Mouse (Mus musculus) limb, embryonic 11.5 days (tissue): Measurements from ENCODE around the gene Acot1. TPM values are rescaled to one million over a fixed set of nuclear protein-coding genes. Genes with fewer than 3 reads are reported as not detected.
"Not testable (repeated sequence)": the region's sequence is repeated elsewhere in the genome, so short reads cannot be mapped to it uniquely, and the experiment has no call there.

Experiments used
- ATAC-seq: fragments of 200-750 bp; cut with Nextera tagmentation; 2 replicates; pipeline ENCODE4 v1.8.0; 2017; ENCODE audit warnings: low read depth; ENCODE audit not compliant: insufficient number of reproducible peaks, low FRiP score, low TSS enrichment
- DNase-seq: peaks from one replicate; pipeline ENCODE4 v3.0.0-alpha.2; 2015; ENCODE audit warnings: low spot score
- H3K27ac ChIP-seq: fragments of 300-500 bp; sonication (generic); replicated peaks from 2 replicates; pipeline ENCODE4 v1.5.1; 2014; ENCODE audit warnings: low read depth, mild to moderate bottlenecking, low read length
- H3K27me3 ChIP-seq: fragments of 300-500 bp; sonication (generic); 2 replicates; pipeline ENCODE4 v1.6.1; 2014; ENCODE audit warnings: mild to moderate bottlenecking, low read length, mixed read lengths; ENCODE audit not compliant: control insufficient read depth, insufficient read depth
- H3K36me3 ChIP-seq: fragments of 300-500 bp; sonication (generic); 2 replicates; pipeline ENCODE4 v1.6.1; 2014; ENCODE audit warnings: mild to moderate bottlenecking, low read length, moderate library complexity, mixed read lengths; ENCODE audit not compliant: control insufficient read depth, insufficient read depth
- H3K4me1 ChIP-seq: fragments of 300-500 bp; sonication (generic); 2 replicates; pipeline ENCODE4 v1.6.1; 2014; ENCODE audit warnings: low read length, mixed read lengths; ENCODE audit not compliant: control insufficient read depth, insufficient read depth
- H3K4me2 ChIP-seq: fragments of 300-500 bp; sonication (generic); 2 replicates; pipeline ENCODE4 v1.6.1; 2014; ENCODE audit warnings: low read depth, mild to moderate bottlenecking, moderate library complexity; ENCODE audit not compliant: severe bottlenecking
- H3K4me3 ChIP-seq: fragments of 300-500 bp; sonication (generic); 2 replicates; pipeline ENCODE4 v1.5.1; 2014; ENCODE audit warnings: low read depth, low read length
- H3K9ac ChIP-seq: fragments of 300-500 bp; sonication (generic); 2 replicates; pipeline ENCODE4 v1.6.1; 2014; ENCODE audit warnings: mild to moderate bottlenecking, low read length
- H3K9me3 ChIP-seq: fragments of 300-500 bp; sonication (generic); 2 replicates; pipeline ENCODE4 v1.6.1; 2016; ENCODE audit warnings: low read length; ENCODE audit not compliant: control insufficient read depth
- WGBS: fragments of 180-500 bp; shearing (Covaris S2); extraction: QIAGEN DNeasy Blood & Tissue Kit; methylation state at CpG from one replicate; pipeline ENCODE4 v1.1.7; 2014; 5-methylcytosine and 5-hydroxymethylcytosine counted together
- polyA plus RNA-seq: library from polyadenylated mRNA; unstranded; fragments of >200 nt; fragmentation: Nextera tagmentation; extraction: Ambion mirVana; gene quantifications from 2 replicates; pipeline ENCODE4 v1.2.1, GENCODE M21; 2014

Acot1 gene
- polyA plus RNA-seq, 1 experiment from 2014 or later, result 38.6 TPM

DNA sequence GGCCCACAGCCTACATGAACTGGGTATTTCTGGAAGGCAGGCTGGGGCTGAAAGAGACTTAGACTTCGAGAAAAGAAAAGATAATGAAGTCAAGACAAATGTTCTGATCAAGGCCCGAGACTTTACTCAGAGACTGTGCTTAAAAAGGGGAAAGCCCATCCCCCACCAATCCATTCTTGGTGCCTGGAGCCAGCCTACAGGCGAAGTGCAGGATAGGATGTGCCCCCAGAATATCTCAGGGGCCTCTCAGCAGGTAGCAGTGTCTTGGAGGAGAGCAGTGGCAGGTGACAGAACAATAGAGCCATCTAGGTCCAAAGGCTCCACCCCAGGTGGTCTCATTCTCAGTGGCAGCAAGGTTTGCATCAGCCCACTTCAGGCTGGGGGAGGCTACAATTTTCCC is 19.0 kb downstream of the Acot1 start:
- not testable (repeated sequence) for H3K9ac ChIP-seq, H3K4me3 ChIP-seq, H3K27ac ChIP-seq, H3K4me2 ChIP-seq, H3K36me3 ChIP-seq, DNase-seq, H3K27me3 ChIP-seq, H3K9me3 ChIP-seq, ATAC-seq, H3K4me1 ChIP-seq
- 72% methylated on average over 3 of the region's 3 CpGs for WGBS

DNA sequence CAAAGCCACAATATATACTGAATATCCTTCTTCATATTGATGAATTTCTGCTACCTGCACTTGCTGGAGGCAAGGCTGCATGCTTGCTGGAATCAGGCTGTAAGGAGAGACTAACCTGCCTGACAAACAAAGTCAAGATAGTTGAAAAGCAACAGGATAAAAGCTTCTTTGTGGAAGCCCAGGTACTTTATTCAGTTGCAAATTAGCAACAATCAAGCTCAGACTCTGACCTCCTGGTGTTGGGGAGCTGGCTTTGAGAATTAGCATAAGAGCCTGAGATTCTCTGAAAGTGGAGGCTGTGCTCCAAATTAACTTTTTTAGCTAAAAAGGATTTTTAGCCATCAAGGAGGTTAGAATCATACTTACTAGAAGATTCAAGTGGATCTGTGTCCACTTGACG is 19.8 kb downstream of the Acot1 start:
- H3K36me3 ChIP-seq, H3K4me3 ChIP-seq, DNase-seq, H3K27me3 ChIP-seq, H3K4me1 ChIP-seq, H3K27ac ChIP-seq, ATAC-seq, H3K4me2 ChIP-seq, H3K9ac ChIP-seq, H3K9me3 ChIP-seq: not testable (repeated sequence)
- WGBS, result 92% methylated on average over 1 of the region's 1 CpGs

DNA sequence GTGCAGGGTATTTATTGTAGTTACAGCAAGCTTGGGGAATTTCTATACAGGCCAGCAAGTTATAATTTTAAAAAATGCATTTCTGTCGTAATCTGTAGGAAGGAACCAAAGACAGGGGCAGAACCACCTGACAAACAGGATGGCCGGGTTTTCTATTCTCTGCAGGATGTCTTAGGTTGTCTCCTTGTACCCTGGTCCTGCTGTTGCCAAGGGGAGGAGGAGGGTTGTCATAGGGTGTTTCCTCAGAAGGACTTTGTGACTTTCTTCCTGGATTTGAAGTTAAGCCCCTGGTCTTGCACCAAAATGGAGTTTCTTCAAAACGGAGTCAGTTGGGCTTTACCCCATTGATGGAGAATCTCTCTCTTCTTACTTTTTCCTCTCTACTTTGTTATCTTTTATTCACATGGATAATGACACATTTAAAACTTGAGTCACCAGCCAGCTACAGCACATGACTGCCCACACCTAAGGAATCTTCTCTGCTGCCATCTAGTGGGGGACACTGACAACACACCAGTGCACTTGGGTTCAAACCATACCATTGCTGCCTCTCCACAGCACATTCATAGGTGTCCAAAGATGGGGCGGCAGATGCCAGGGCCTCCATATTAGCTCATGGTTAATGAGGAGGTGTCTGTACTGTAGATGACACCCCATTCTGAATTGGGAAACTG is 21.5 kb downstream of the Acot1 start:
- no peak overlapping the region for H3K9ac ChIP-seq
- no peaks in the 10 kb centered on the region for H3K36me3 ChIP-seq
- DNase-seq (peak; percentile 81), ATAC-seq (peak; percentile 39; the same call in 1 of the 2 replicates)
- 72% methylated on average over 4 of the region's 4 CpGs for WGBS
- H3K4me3 ChIP-seq, result no peak overlapping the region
- H3K9me3 ChIP-seq, result no peaks in the 10 kb centered on the region
- no peaks in the 10 kb centered on the region for H3K4me1 ChIP-seq
- no peak overlapping the region for H3K27ac ChIP-seq
- H3K27me3 ChIP-seq, result no peaks in the 10 kb centered on the region
- H3K4me2 ChIP-seq, result no peak overlapping the region

- H3K27me3 ChIP-seq, result no peaks in the 10 kb centered on the region
Observed at GRCm38 (mm10) chr12:84032854-84033253, 23.6 kb downstream of the Acot1 start.

DNA sequence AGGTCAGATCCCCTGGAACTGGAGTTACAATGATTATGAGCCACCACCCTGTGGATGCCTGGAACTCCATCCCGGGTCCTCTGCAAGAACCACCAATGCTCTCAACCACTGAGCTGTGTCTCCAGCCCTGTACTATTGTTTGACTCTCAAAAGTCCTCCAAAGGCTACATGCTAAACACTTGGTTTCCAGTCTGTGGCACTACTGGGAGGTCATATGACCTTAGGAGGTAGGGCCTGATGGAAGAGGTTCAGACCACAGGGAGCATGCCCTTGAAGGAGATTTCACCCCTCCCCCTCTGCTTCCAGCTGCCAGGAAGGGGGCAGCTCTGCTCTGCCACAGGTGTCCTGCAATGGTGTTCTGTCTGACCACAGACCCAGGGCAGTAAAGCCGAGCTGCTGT is 24.0 kb downstream of the Acot1 start:
- not testable (repeated sequence) for H3K9me3 ChIP-seq, H3K4me1 ChIP-seq, H3K4me3 ChIP-seq, H3K4me2 ChIP-seq, H3K27ac ChIP-seq, H3K36me3 ChIP-seq, H3K27me3 ChIP-seq, DNase-seq, H3K9ac ChIP-seq, ATAC-seq
- 79% methylated on average over 2 of the region's 2 CpGs for WGBS

More at GRCm38 (mm10) chr12:84032854-84033253, 23.6 kb downstream of the Acot1 start:
- Histone ChIP-seq H3K9ac (no peak overlapping the region), H3K4me3 (no peak overlapping the region), H3K36me3 (no peaks in the 10 kb centered on the region), H3K4me2 (no peak overlapping the region), H3K4me1 (no peaks in the 10 kb centered on the region), H3K9me3 (no peaks in the 10 kb centered on the region), H3K27ac (no peak overlapping the region)
- DNase-seq (no peak), ATAC-seq (no peak)
- WGBS, result 93% methylated on average over 4 of the region's 4 CpGs

DNA sequence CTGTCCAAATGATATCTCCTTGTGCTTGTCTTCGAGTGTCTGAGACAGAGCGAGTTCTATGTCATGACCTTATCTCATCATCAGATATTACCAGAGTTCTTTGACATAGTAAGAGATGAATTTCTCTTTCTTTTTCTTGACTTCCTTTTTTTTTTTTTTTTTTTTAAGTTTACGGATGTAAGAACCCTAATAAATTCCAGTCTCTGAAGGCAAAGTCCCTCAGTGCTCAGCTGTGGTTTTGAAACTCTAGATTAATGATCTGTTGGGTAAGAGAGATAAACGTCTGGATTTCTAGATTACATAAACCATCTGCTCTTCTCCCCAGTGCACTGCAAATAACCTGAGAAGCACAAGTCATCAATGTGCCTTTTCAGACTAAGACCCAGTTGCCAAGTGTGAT is 24.8 kb downstream of the Acot1 start:
- Histone ChIP-seq H3K27me3 (no peaks in the 10 kb centered on the region), H3K4me1 (no peaks in the 10 kb centered on the region), H3K9ac (no peak overlapping the region), H3K4me3 (no peak overlapping the region), H3K27ac (no peak overlapping the region), H3K9me3 (no peaks in the 10 kb centered on the region), H3K36me3 (no peaks in the 10 kb centered on the region), H3K4me2 (no peak overlapping the region)
- no peak for DNase-seq
- 57% methylated on average over 4 of the region's 4 CpGs for WGBS
- no peak for ATAC-seq

DNA sequence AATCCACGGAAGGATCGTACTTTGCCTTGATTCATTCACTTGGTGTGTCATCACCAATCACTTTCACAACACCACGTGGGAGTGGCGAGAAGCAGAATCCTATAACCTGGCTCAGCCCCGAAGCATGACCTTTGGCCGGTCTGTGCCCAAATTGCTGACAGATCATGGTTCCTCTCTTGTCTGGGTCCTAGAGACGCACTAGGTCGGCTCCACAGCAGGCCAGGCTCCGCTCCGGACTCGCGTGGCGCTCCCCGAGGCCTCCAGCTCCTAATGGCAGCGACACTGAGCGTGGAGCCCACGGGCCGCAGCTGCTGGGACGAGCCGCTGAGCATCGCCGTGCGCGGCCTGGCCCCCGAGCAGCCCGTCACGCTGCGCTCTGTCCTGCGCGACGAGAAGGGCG is 29.0 kb downstream of the Acot1 start, which contains the start of gene Acot4:
TSS of gene Acot4 (plus strand) at position 139 of the 400 bp plus-strand sequence.
- peak; percentile 44 for DNase-seq
- not testable (repeated sequence) for H3K4me1 ChIP-seq, H3K27me3 ChIP-seq, ATAC-seq, H3K9me3 ChIP-seq, H3K36me3 ChIP-seq, H3K27ac ChIP-seq
- 14% methylated on average over 17 of the region's 32 CpGs for WGBS
- peak within 1 kb of the TSS; percentile 52 for H3K9ac ChIP-seq
- H3K4me2 ChIP-seq, result peak within 1 kb of the TSS; percentile 65
- H3K4me3 ChIP-seq, result peak within 1 kb of the TSS; percentile 40

GRCm38 (mm10) chr12:84038691-84039111 is 29.4 kb downstream of the Acot1 start, which contains the start of gene Gm49366:
TSS of gene Gm49366 (plus strand) at chr12:84038935.
- H3K4me1 ChIP-seq, H3K9me3 ChIP-seq, H3K36me3 ChIP-seq, ATAC-seq, H3K27me3 ChIP-seq, H3K27ac ChIP-seq: not testable (repeated sequence)
- peak within 1 kb of the TSS; percentile 65 for H3K4me2 ChIP-seq
- peak; percentile 53 for DNase-seq
- peak within 1 kb of the TSS; percentile 40 for H3K4me3 ChIP-seq
- 2% methylated on average over 39 of the region's 39 CpGs for WGBS
- peak within 1 kb of the TSS; percentile 52 for H3K9ac ChIP-seq

GRCm38 (mm10) chr12:84042248-84042647 is 33.0 kb downstream of the Acot1 start:
- WGBS, result 90% methylated on average over 5 of the region's 5 CpGs
- no peaks in the 10 kb centered on the region for H3K27me3 ChIP-seq
- H3K9me3 ChIP-seq, result no peaks in the 10 kb centered on the region
- ATAC-seq (no peak), DNase-seq (no peak)
- no peak overlapping the region for H3K4me3 ChIP-seq
- no peak overlapping the region for H3K4me2 ChIP-seq
- H3K9ac ChIP-seq, result no peak overlapping the region
- H3K4me1 ChIP-seq, result no peaks in the 10 kb centered on the region
- no peaks in the 10 kb centered on the region for H3K36me3 ChIP-seq
- no peak overlapping the region for H3K27ac ChIP-seq
